Mouse (Mus musculus) midbrain, postnatal 0 days (tissue): ENCODE data around the gene Thbs3. TPM values are rescaled to one million over a fixed set of nuclear protein-coding genes. Genes with fewer than 3 reads are reported as not detected.

Experiments
- ATAC-seq: fragments of 200-750 bp; cut with Nextera tagmentation; 2 replicates; pipeline ENCODE4 v1.8.0; 2017; ENCODE audit warnings: moderate number of reproducible peaks, mild to moderate bottlenecking, moderate TSS enrichment, moderate library complexity; ENCODE audit not compliant: low FRiP score
- DNase-seq: peaks from one replicate; pipeline ENCODE4 v3.0.0-alpha.2; 2015; ENCODE audit warnings: low spot score
- H3K27ac ChIP-seq: fragments of 300-500 bp; sonication (generic); 2 replicates; pipeline ENCODE4 v1.5.1; 2014; ENCODE audit warnings: low read depth, mild to moderate bottlenecking, low read length, mixed read lengths
- H3K27me3 ChIP-seq: fragments of 300-500 bp; sonication (generic); 2 replicates; pipeline ENCODE4 v1.6.1; 2014; ENCODE audit warnings: low read length, control low read depth, mixed read lengths; ENCODE audit not compliant: insufficient read depth
- H3K36me3 ChIP-seq: fragments of 300-500 bp; sonication (generic); 2 replicates; pipeline ENCODE4 v1.6.1; 2014; ENCODE audit warnings: low read length, control low read depth, mixed read lengths; ENCODE audit not compliant: insufficient read depth
- H3K4me1 ChIP-seq: fragments of 300-500 bp; sonication (generic); 2 replicates; pipeline ENCODE4 v1.6.1; 2014; ENCODE audit warnings: mild to moderate bottlenecking, control low read depth, antibody characterized with exemption, low read length, mixed read lengths; ENCODE audit not compliant: insufficient read depth
- H3K4me2 ChIP-seq: fragments of 300-500 bp; sonication (generic); 2 replicates; pipeline ENCODE4 v1.6.1; 2014; ENCODE audit warnings: low read depth, mild to moderate bottlenecking, low read length, mixed read lengths; ENCODE audit not compliant: poor library complexity, severe bottlenecking
- H3K4me3 ChIP-seq: fragments of 300-500 bp; sonication (generic); 2 replicates; pipeline ENCODE4 v1.5.1; 2014; ENCODE audit warnings: low read depth, mild to moderate bottlenecking, low read length, moderate library complexity
- H3K9ac ChIP-seq: fragments of 300-500 bp; sonication (generic); replicated peaks from 2 replicates; pipeline ENCODE4 v1.6.1; 2014; ENCODE audit warnings: mild to moderate bottlenecking, low read length, moderate library complexity, mixed read lengths; ENCODE audit not compliant: poor library complexity, severe bottlenecking
- H3K9me3 ChIP-seq: fragments of 300-500 bp; sonication (generic); 2 replicates; pipeline ENCODE4 v1.6.1; 2016; ENCODE audit warnings: low read length, control low read depth
- CTCF ChIP-seq: IDR thresholded peaks from 2 replicates; pipeline ENCODE4 v1.5.1; 2016; ENCODE audit warnings: antibody characterized with exemption, mild to moderate bottlenecking
- WGBS: fragments of 180-500 bp; shearing (Covaris S2); extraction: QIAGEN DNeasy Blood & Tissue Kit; methylation state at CpG from one replicate; pipeline ENCODE4 v1.1.7; 2014; 5-methylcytosine and 5-hydroxymethylcytosine counted together
- polyA plus RNA-seq: library from polyadenylated mRNA; unstranded; fragments of >200 nt; fragmentation: Nextera tagmentation; extraction: Ambion mirVana; gene quantifications from 2 replicates; pipeline ENCODE4 v1.2.1, GENCODE M21; 2015
- total RNA-seq: library from RNA; depleted of rRNA; stranded (reverse); fragments of >200 nt; gene quantifications from 2 replicates; pipeline ENCODE4 v1.2.3, GENCODE M21; 2014

Thbs3 gene
- total and polyA plus RNA-seq, 2 experiments from 2014 or later, result 38.5 to 39.0 TPM

DNA sequence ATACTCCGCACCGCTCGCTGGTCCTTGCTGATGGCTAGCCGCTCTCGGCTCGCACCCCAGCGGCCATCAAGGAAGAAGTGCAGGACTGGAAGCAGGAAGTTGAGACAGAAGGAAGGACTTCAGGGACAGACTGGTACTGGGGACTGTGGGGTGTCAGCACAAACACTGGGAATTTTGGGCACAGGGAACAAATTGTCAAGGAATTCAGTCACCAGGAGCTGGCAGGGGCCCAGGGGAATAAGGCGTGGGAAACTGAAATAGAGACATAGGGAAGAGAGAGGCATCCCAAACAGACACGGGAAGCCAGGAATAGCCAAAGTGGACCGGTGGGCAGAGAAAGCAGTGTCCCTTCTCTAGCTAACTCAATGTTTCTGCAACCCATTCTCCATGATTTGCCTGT, 21.5 kb downstream of the Thbs3 start:
- Histone ChIP-seq H3K36me3 (peaks cover 83% of the 10 kb centered on the region), H3K27me3 (no peaks in the 10 kb centered on the region), H3K9ac (no peak overlapping the region), H3K4me1 (no peaks in the 10 kb centered on the region), H3K4me2 (no peak overlapping the region), H3K27ac (no peak overlapping the region), H3K9me3 (no peaks in the 10 kb centered on the region), H3K4me3 (no peak overlapping the region)
- TF ChIP-seq CTCF, result no peak
- ATAC-seq, result no peak
- no peak for DNase-seq
- whole genome bisulfite sequencing, result 91% methylated on average over 10 of the region's 10 CpGs

DNA sequence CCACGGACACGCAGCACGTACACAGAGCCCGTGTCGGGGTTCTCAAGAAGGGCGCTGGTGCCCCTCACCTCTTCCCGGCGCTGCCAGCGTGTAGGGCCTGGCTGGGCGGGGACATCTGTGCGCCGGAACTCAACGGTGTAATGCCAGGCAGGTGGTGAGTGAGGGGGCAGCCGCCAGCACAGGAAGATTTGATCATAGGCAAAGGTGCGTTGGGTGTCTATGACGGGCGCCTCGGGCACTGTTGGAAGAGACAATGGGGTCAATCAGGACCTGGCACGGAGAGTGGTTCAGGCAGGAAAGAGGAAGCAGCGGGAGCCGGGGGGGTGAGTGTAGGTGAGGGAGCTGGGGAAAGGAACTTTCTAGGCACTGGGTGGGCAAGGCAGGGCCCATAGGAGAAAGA, 22.7 kb downstream of the Thbs3 start:
- Histone ChIP-seq H3K4me2 (no peak overlapping the region), H3K27ac (no peak overlapping the region), H3K27me3 (no peaks in the 10 kb centered on the region), H3K4me3 (no peak overlapping the region), H3K36me3 (peaks cover 92% of the 10 kb centered on the region), H3K9me3 (no peaks in the 10 kb centered on the region), H3K4me1 (no peaks in the 10 kb centered on the region), H3K9ac (no peak overlapping the region)
- no peak for TF ChIP-seq CTCF
- ATAC-seq (no peak), DNase-seq (no peak)
- WGBS, result 93% methylated on average over 21 of the region's 21 CpGs

DNA sequence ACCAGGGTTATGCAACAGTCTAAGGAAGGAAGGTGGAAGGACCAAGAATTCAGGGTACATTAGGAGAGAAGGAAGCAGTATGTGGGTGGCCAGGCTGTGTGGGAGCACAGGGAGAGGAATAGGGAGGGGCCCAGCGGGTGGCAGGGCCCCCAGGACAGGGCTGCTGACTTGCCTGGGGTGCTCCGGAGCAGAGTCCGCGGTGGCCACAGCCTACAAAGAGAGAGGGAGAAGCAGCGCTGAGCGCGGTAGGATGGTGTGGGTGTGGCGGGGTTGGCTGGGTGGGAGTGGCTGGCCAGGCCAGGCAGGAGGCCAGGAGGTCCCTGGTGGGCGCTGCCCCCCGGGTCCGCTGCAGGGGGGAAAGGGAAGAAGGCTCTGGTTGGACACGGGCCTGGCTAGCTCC, 23.5 kb downstream of the Thbs3 start:
- Histone ChIP-seq H3K4me2 (no peak overlapping the region), H3K27ac (no peak overlapping the region), H3K9me3 (no peaks in the 10 kb centered on the region), H3K4me3 (no peak overlapping the region), H3K4me1 (no peaks in the 10 kb centered on the region), H3K27me3 (no peaks in the 10 kb centered on the region), H3K9ac (no peak overlapping the region), H3K36me3 (peaks cover 84% of the 10 kb centered on the region)
- 65% methylated on average over 10 of the region's 12 CpGs for WGBS
- DNase-seq (no peak), ATAC-seq (no peak)
- no peak for TF ChIP-seq CTCF

DNA sequence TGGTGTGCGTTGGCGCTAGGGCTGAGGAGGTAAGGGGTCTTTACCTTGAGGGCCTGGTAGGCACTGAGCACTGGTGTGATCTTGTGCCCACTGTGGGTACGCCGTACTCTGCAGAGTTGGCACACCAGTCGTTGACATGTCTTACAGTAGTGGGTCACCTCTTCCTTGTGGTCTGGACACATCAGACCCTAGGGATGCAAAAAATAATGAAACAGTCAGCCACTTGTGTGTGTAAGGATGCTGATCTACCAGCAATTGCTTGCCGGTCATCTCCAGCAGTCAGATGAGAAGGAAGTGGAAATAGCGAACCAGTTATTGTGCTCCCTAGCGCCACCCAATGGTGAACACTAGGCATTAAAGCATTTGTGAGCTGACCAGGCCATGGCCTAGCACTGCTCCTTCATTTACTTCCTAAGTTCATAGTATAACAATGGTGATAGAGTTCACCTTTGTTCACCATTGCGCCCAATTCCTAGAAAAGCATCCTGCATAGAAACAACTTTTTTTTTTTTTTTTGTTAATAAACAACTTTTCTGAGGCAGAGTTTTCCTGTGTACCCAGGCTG, 27.4 kb downstream of the Thbs3 start:
- 68% methylated on average over 9 of the region's 9 CpGs for WGBS
- TF ChIP-seq CTCF, result peak; percentile 83

DNA sequence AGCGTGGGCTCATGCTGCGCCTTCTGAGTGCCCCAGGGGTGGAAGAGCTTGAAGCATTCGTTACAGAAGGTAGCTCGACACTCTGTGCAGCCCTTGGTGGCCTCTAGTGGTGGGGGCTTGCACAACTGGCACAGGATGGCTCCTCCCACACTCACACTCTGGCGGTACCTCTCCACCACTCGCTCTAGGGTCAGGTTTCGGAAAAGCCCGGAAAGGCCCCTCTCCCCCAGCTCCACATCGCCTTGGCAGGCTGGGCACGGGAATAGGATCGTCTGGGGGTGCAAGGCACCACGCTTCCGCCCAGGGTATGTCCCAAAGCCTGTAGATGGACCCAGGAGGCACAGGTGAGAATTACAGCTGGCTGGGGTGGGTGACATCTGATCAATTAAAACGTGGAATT, 28.6 kb downstream of the Thbs3 start:
- ATAC-seq (no peak), DNase-seq (peak; percentile 62)
- no peaks in the 10 kb centered on the region for H3K27me3 ChIP-seq
- H3K9me3 ChIP-seq, result no peaks in the 10 kb centered on the region
- 10% methylated on average over 14 of the region's 14 CpGs for WGBS
- H3K9ac ChIP-seq, result peak overlapping the region; percentile 93
- H3K4me3 ChIP-seq, result peak overlapping the region; percentile 70
- peaks cover 12% of the 10 kb centered on the region; the same call in 1 of the 2 replicates for H3K4me1 ChIP-seq
- peak; percentile 61 for TF ChIP-seq CTCF
- H3K27ac ChIP-seq, result peak overlapping the region; percentile 97
- peaks cover 42% of the 10 kb centered on the region for H3K36me3 ChIP-seq
- H3K4me2 ChIP-seq, result peak overlapping the region; percentile 92

More for the DNA sequence above, 27.4 kb downstream of the Thbs3 start:
- Histone ChIP-seq H3K27me3 (no peaks in the 10 kb centered on the region), H3K9ac (no peak overlapping the region), H3K27ac (0 out of 2 replicates have a peak overlapping the region, but pooled peaks have one; percentile 26), H3K4me1 (peaks cover 10% of the 10 kb centered on the region; the same call in 1 of the 2 replicates), H3K9me3 (no peaks in the 10 kb centered on the region), H3K36me3 (peaks cover 48% of the 10 kb centered on the region), H3K4me3 (no peak overlapping the region), H3K4me2 (no peak overlapping the region)
- no peak for ATAC-seq
- DNase-seq, result peak; percentile 73

DNA sequence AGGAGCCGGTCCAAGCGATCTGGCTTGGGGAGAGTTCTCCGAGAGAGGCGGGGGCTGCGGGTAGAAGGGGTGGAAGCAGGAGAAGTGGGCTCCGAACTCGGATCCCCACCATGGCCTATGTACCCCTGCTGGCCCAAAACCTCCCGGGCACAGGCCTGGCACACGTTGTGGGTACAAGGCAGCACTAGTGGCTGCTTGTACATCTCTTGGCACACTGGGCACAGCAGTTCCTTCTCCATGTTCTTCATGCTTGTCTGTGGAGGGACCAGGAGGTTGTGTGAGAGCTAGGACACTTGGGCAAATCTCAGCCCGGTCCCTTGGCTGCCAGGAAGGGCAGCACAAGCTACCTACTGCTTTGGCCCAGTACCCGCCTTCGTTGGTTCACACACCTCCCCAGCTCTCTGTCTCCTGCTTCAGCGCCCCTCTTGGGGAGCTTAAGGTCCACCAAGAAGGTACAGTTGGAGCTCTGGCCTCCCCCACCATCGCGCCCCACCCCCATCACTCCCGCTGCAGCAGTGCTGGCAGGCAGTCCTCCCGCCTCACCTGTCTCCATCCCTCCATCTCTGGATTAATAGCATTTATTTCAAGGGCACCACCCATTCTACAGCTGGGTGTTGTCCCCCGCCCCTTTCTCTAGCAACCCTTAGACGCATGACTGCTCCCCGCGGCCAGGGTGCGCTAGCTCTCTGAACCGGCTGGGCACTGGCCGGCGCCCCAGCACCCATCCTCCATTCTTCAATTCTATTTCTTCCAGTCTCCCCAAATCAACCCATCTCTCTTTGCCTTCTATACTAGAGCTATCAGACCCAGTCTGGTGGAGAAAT, 29.4 kb downstream of the Thbs3 start:
- Histone ChIP-seq H3K27me3 (no peaks in the 10 kb centered on the region), H3K4me1 (peaks cover 12% of the 10 kb centered on the region; the same call in 1 of the 2 replicates), H3K9me3 (no peaks in the 10 kb centered on the region), H3K9ac (peak overlapping the region; percentile 93), H3K27ac (peak overlapping the region; percentile 97), H3K4me3 (peak overlapping the region; percentile 70), H3K36me3 (peaks cover 35% of the 10 kb centered on the region), H3K4me2 (peak overlapping the region; percentile 92)
- 9% methylated on average over 25 of the region's 25 CpGs for WGBS
- ATAC-seq, result peak; percentile 31
- DNase-seq, result peak; percentile 65
- TF ChIP-seq CTCF, result peak; percentile 61
